Mouse (Mus musculus) heart, adult 18-20 months (tissue): ENCODE results near the gene Col9a2. TPM values are rescaled to one million over a fixed set of nuclear protein-coding genes. Genes with fewer than 3 reads are reported as not detected.

Experiments
- DNase-seq, 2 experiments: peaks; one replicate each; pipeline ENCODE4 v3.0.0; 2021 to 2022; ENCODE audit warnings: mixed read lengths in 1 of 2
- long read RNA-seq, 2 experiments: library from polyadenylated mRNA; stranded (forward); transcript quantifications; one replicate each; pipeline ENCODE4 v2.0.0; 2021
- total RNA-seq, 2 experiments: library from RNA; stranded (reverse); gene quantifications; 2 replicates each; pipeline ENCODE4 v1.2.3; 2021

The Col9a2 gene
- total RNA-seq: under 1 TPM in 1 of 2 experiments, not detected in 1; 0.41 TPM
- long read RNA-seq, experiment 1: 0 reads
- long read RNA-seq, experiment 2: 0 reads

DNA sequence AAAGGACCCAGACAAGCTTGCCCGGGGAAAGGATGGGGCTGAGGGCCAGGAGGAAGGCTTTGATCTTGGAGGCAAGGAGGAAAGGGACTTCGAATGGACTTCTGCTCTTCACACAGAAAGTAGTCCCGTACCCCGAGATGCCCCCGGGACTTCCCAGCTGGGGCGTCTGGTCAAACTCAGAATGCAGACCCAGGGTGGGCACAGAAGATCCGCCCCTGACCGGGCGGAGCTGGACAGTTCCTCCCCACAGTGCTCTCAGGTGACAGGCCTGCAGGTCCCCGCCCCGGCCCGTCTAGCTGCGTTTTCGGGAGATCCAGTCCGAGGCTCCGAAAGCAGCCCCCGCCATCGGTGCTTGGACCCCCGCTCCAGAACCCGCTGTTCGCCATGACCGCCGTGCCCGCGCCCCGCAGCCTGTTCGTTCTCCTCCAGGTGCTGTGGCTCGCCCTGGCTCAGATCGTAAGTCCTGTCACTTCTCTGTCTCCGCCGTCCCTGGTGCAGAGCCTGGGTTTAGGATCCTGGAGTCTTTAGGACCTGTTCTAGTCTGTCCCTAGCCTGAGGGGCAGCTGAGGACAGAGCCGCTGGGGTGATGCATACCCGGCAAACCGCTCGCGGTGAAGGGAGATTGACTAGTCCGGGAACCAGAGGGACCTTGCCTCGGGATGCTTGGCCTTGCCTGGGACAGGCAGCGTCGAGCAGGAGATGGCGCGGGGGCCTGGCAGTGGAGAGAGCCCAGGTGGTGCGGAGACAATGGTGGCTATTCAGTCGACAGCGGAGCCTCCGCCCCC lies at the start of gene Col9a2:
Gene Col9a2 (plus strand): TSS at position 55 of the 785 bp plus-strand sequence.
- DNase-seq: no peak

DNA sequence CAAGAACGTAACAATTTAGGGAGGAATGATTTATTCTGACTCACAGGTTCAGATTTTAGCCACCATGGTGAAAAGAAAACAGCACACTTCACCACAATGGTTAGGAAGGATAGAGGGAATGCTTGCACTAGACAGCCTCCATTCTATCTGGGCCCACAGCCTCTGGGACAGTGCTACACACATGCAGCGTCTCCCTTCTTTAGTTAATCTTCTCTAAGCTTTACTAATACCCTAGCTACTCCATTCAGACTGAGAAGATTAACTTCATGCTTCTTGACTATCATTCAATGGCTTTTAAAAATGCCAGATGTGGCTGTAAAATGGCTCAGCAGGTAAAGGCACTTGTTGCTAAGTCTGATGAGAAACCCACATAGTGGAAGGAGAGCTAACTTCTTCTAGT lies 46.9 kb upstream of the Col9a2 start:
- DNase-seq: no peak

DNA sequence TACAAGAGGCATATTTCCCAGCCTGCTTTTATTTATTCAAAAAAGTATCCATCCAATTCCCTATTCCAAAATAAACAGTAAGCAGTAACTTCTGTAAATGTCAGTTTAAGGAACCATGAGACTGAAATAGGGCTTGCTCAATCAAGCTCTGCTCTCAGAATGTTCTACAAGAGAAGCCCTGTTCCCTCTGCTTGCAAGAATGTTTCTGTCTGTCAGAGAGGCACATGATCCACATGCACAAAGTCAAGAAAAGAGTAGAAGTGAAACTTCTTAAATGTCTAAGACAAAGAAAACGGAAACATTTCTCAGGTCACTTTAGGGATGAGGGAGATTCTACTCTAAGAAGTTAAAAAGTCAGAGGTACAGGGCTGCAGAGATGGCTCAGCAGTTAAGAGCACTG lies 46.2 kb upstream of the Col9a2 start:
- DNase-seq: peak in 1 of 2 experiments; percentile 52

DNA sequence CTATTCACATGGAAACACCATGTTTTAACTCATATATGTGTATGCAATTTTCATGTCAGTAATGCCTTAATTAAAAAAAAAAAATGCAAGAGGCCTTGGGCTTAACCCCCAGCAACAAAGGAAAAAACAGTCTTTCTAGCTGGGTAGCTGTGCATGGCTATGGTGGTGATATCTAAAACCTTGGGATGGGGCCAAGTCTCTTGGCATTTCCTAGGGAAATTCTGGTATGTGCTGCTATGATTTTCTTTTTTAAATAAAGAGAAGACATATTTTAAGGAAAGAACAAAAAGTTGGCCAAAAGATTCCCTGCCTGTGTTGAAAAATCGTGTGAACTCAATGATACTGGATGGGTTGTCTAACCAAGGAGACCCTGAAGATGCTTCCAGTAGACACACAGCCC lies 43.3 kb upstream of the Col9a2 start:
- no peak for DNase-seq

DNA sequence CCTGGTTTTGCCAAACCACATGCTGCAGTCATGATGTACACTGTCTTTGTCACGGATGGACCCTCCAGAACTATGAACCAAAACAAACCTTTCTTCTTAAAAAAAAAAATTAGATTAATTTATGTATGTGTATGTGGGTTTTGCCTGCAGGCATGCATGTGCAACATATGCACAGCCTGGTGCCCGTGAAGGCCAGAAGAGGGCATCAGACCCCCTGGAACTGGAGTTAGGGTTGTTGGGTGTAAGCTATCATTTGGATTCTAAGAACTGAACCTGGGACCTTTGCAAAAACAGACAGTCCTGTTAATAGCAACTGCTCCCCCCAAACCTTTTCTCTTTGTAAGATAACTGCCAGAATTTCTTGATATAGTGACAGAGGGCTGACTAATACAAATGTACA lies 38.1 kb upstream of the Col9a2 start:
- DNase-seq: no peak

DNA sequence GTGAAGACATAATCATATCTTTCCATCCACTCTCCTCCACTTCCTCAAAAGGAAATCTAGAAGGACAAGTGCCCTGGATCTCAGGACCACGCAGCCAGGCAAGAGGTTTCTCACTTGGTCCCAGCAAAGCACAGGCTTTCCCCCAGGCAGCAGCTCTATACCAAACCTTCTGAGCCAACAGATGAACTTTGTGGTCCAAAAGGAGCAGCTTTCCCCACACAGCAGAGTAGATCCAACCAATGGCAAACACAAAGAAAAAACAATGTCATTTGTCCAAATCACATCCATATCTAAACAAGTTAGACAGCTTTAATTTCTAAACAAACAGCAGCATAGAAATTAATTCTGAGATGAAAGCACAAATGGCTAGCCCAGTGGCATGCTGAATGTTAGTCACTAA lies 37.5 kb upstream of the Col9a2 start:
- no peak for DNase-seq

DNA sequence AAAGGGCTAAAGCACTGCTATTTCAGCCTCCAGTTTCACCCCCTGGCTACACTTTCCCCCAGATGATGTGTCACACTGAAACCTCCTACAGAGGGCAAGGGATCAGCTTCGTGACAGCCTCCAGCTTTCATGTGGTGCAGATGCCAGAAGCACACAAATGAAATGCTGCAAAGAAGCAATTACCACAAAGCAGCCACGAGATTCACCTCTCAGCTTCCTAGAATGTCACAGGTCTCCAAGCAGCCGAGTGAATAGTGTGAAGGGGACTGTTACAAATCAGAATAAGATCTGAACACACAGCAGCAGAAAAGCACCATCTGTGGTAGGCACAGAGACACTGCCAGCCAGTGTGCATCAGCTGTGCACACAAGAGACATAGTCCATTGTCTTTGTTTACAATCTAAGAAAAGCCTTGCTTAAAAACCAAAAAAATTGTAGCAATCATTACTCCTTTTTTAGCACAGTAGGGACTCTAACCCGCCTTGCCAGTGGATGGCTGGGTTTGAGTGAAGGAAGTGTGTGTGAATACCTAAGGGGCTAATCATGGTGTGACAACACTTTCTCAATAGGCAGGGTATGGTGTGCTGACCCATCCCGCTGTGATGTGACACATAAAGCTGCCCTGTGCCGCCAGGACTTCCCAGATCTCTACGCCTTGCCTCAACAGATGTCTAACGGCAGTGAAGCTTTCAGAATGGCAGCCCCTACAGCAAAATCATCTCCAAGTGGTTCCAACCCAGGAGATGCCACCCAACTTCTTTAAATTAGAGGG lies 36.6 kb upstream of the Col9a2 start:
- no peak for DNase-seq

DNA sequence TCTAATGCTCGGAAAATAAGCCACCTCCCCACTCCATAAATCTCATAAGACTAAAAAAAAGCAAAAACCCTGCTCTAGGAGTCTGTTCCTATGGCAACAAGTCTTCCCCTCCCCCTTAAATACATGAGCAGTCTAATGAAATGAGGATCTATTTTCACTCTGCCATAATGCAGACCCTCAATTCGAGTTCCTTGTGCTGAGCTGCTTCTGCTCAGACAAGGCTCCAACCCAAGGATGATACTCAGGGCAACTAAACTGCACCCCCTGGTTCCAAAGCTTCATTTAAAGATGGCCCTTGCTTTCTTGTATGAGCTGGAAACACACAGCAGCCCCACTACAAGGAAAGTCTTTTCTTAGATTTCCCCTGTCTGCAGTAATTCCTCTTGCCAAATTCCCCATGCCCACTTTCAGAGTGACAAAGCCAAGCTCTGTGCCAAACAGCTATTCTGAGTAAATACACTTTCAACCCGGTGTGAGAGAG lies 35.5 kb upstream of the Col9a2 start:
- DNase-seq: no peak

DNA sequence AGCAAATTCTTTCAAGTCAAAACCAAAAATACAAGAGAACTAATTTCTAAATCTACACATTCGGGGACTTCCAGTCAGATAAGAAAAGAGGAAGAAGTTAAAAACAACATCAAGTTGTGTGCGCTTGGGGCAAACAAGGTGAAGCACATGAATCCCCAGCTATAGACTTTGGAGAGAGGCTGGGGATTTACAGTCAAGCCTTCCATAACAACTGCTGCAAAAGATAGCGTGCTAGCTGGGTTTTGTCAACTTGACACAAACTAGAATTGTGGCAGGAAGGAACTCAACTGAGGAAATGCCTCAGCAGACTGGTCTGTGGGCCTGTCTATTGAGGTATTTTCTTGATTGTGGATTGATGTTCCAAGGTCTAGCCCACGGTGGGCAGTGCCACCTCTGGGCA lies 34.5 kb upstream of the Col9a2 start:
- DNase-seq: peak in 1 of 2 experiments; percentile 13

DNA sequence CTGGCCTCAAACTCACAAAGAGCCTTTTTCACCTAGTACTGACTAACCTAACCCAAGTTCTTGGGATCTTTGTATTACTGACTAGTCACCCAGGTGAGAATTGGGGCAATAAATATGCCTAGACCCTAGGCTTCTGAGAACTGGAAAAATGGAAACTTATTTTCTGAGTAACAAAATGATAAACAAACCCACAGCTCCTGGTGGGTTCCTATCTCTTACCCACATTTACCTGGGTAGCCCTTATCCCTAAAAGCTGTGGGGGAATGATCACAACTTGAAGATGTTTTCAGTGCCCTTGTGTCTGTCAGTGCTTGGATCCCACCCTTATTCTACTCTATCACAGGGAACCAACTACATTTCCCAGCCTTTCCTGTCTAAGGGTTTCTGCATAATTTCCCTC lies 32.2 kb upstream of the Col9a2 start:
- no peak for DNase-seq

DNA sequence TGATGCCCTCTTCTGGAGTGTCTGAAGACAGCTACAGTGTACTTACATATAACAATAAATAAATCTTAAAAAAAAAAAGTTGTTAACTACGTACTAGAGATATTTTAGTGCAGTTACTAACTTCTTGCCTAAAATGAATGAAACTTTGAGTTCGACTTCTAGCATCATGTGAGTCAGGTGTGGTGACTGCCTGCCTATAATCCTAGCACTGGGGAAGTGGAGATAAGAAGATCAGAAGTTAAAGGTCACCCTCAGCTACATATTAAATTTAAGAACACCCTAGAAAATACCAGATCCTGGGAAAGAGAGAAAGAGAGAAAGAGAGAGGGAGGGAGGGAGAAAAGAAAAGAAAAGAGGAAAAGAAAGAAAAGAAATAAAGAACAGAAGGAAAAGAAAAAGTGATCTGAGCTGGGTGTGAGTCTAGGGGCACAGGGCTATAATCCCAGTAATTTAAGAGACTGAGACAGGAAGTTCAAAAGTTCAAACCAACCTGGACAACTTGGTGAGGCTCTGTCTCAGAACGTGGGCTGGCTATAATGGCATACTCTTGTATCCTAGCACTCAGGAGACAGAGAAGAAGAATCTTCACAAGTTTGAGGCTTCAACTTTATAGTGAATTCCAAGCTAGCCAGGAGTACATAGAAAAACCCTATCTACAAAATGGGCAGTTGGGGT lies 31.0 kb upstream of the Col9a2 start:
- no peak for DNase-seq

DNA sequence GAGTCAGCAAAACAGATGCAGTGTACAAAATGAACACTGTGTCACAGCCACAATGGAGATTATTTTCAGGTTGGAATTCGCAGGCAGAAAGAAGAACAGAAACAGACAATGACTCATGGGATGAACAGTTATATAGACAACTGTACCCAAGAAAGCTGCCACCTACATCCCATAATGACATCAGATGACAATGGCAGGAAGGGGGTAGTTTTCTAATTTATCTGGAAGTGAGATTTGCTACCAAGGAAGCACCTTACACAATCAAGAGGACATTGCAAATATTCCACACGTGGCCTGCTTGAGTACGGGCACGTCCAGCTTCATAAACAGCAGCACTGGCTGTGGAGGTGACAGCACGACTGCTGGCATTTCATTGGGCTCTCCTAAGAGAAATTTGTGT lies 30.0 kb upstream of the Col9a2 start:
- DNase-seq: no peak

DNA sequence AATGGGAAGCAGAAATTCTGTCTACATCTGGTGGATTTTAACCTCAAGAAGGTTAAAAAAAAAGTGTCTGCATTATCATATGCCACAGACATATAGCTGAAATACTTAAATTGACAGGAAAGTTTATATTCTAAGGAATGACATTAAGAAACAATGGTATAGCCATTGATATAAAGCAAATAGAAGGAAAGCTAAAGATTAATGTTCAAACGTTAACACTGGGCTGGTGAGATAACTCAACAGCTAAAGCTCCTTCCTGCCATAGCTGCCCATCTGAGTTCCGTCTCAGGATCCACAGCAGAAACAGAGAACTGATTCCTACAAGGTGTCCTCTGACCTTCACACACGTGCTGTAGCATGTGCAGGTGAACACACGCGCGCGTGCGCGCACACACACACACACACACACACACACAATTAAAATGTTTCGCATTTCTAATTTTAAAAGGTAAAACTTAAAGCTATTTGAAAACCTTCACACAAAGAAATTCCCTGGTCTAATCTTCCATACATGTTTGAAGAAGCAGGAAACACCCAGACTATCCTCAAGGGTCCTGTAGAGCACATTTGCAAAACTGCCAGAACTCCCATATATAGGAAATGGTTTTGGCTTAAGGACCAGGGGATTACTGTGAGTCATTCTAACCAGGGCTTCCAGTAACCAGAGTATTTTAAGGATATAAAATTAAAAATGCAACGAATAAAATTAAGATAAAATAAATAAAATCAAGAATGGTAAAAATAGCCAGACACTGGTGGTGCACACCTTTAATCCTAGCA lies 28.2 kb upstream of the Col9a2 start:
- no peak for DNase-seq

DNA sequence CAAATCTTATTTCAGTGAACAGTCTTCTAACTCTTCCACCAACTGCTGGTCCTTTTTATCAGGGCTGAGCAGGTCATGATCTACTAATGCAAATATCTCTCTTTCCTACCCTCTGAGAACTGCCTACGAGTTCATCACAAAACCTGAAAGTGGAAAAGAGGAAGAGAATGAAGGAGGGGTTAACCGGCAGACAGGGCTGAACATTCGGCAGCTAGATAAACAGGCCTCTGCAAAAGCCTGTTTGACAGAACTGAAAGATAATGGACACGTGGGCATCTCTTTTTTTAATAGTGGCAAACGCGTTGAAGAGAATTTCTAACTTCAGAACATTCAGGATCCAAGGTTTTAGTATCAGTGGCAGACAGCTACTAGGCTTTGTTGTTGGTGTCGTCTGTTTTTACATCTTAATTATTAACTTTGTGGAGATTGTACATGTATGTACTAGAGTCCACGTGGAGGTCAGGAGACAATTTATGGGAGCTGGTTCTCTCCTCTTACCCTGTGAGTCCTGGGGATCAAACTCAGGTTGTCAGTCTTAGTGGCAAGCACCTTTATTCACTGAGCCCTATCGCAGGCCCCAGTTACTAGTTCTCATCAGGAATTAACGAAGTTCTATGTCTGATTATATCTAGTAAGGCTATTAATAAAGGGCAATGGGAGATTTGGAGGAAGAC lies 24.5 kb upstream of the Col9a2 start:
- DNase-seq: peak in 1 of 2 experiments; percentile 34

DNA sequence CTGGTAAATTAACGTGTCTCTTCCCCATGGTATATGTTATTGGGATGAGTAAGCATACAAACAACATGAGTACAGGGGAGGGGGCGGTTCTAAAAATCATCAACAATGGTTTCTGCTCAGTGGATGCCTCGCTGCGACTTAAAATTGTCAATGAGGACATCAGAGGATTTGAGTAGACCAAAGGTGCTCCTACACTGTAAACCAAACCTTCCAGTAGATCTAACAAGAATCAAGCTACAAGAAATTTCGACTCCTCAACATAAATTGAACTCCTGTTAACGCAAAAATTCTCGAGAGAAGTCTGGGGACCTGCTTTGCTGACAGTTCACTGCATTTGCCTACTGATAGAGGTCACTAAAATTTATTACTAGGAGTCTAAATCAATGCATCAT lies 23.9 kb upstream of the Col9a2 start:
- DNase-seq: no peak

DNA sequence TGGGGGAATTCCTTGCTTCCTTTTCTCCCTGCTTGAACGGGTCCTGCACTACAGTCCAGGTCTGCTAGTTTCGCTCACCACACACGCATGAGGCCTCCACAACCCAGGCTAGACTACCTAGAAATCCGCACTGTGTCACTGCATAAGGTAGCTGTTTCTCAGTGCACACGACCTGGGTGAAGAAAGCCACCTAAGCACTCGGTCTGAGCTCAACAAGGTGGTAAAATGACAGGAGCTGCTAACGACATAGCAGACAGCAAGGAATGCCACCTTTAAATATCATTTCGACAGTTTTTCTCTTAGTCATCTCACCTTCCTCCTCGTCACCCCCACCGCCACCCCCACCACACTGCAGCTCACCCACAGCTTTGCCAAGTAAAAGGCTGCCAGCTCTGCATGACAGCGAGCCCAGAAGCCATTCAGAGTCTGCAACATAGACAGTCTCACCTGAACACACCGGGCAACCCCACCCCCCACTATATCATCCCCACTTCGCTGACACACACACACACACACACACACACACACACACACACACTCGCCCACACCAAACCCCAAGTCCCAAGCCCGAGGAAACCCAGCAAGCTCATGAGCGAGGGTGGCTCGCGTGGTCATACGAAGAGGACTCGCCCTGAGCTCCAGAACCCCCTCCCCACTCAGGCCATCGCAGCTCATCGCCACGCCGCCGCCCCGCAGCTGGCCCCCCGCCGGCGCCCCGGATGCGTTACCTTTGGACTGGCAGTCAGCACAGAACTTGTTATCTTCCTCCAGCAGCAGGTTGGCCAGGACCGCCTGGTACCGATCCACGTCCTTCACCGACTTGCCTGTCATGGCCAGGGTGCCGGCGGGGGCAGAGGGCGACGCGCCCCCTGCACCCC lies 22.9 kb upstream of the Col9a2 start:
- DNase-seq: peak; percentile 19 to 29

DNA sequence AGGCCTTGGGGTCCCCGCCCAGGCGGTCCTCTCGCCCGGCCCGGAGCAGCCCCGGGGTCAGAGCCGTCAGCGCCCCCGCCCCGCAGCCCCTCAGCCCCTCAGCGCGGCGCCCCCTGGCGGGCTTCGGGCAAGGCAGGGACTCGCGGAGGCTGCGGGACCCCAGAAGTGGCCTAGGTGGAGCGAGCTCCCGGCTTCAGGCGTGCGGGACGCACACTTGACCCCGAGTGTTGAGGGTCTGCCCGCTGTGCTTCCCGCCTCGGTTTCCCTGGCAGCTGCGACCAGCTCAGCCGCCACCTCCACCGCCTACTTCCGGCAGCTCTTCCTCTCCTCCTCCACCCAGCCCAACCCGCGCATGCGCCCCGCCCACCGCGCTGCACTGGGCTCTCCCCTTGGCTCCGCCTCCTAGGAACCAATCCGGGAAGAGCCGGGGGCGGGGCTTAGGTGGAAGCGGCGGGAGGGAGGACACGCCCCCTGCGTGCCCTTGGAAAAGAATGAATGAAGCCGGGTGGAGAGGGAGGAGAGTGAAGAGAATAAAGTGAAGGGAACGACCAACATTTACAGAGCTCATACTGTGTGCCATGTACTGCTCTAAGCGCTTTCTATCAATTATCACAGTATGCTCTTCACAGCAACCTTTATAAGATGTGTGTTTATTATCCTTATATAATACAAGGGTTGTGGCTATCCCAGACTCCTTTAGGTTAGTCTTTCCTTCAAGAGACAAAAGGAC lies 22.1 kb upstream of the Col9a2 start, which contains the start of gene Smap2:
Gene Smap2 (minus strand): TSS at position 320 of the 730 bp plus-strand sequence.
- peak; percentile 99 for DNase-seq

DNA sequence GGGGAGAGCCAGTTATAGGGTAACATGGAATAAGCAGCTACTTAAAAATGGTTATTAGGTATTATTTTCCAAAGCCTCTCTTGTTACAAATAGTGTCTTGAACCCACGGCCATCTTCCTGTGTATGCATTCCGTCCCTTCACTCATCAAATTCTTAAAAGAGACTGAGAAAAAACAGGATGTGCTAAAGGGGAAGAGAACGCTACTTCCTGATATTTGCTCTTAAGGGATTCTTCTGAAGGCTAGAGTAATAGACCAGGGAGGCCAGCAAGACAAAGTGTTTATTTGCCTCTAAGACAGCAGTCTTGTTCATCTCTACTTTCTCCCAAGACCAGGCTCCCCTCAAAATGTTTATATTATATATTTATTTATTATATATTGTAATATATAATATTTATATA lies 20.9 kb upstream of the Col9a2 start:
- no peak for DNase-seq

DNA sequence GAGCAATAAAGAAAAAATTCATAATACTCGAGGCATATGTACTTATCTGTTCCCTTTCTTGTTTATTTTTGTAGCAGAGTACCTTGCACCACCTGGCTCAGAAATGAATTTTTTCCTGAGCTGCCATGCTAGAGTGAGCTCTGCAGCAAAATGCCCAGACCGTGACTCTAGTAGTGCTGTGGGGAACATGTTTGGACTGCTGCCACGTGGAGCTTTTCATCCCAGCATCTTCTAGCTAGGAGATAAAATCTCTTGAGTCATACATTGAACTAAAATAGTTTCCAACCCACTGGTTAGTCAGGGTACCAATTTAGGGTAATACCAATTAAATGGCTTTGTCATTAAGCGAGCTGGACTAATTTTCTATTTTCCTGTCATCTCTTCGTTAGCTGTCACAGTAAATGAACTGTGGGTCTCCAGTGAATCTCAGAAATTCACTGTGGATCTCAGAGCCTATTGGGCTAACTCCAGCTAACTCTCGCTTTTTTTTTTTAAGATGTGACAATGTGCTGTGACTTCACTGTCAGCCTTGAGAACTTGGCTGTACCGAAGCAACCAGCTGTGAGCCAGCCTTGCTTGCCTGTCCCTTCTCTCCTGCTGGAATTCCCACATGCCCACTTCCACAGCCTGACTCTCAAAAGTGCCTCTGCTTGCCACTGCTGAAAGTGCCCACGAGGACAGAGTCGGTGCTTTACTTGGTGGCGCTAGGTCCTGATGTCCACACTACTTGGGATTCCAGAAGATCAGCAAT lies 19.0 kb upstream of the Col9a2 start:
- DNase-seq: no peak
